Mouse (Mus musculus) small intestine, adult 10 weeks (tissue): ENCODE data around the gene Chmp3. TPM values are rescaled to one million over a fixed set of nuclear protein-coding genes. Genes with fewer than 3 reads are reported as not detected.

Source experiments
- polyA plus RNA-seq: library from polyadenylated mRNA; stranded (reverse); fragments of 350-450 nt; fragmentation: Illumina TruSeq; extraction: RNeasy Lipid Tissue Mini Kit (QIAGEN cat#74804); gene quantifications from one replicate; pipeline ENCODE4 v1.2.3, GENCODE M21; 2014; ENCODE audit warnings: low replicate concordance

The Chmp3 gene
- 212 TPM for polyA plus RNA-seq

GRCm38 (mm10) chr6:71543686-71544499, at the start of gene Chmp3:
Gene Chmp3 (plus strand): TSS chr6:71543797.

Other genes starting within 250 kb of the Chmp3 start
- gene Smyd1, start 221.6 kb upstream of the Chmp3 start, polyA plus RNA-seq: 0.22 TPM
- gene Cd8b1, start 221.0 kb upstream of the Chmp3 start, polyA plus RNA-seq: not detected
- gene Cd8a, start 170.4 kb upstream of the Chmp3 start, polyA plus RNA-seq: 13.4 TPM
- 237 TPM for gene Rmnd5a, start 103.2 kb upstream of the Chmp3 start, polyA plus RNA-seq
- 210 TPM for gene Rnf103, start 49.9 kb upstream of the Chmp3 start, polyA plus RNA-seq
- 81.1 TPM for gene Kdm3a, start 89.2 kb downstream of the Chmp3 start, polyA plus RNA-seq
- 1.3 TPM for gene Reep1, start 163.8 kb downstream of the Chmp3 start, polyA plus RNA-seq